Mouse (Mus musculus): ENCODE results near the gene Kcnk18. TPM values are rescaled to one million over a fixed set of nuclear protein-coding genes. Genes with fewer than 3 reads are reported as not detected.
A peak's percentile ranks its signal among the peaks of the same experiment; 100 is the strongest.

Gene Kcnk18
- polyA plus RNA-seq, 1 experiment from 2014 or later = not detected

DNA sequence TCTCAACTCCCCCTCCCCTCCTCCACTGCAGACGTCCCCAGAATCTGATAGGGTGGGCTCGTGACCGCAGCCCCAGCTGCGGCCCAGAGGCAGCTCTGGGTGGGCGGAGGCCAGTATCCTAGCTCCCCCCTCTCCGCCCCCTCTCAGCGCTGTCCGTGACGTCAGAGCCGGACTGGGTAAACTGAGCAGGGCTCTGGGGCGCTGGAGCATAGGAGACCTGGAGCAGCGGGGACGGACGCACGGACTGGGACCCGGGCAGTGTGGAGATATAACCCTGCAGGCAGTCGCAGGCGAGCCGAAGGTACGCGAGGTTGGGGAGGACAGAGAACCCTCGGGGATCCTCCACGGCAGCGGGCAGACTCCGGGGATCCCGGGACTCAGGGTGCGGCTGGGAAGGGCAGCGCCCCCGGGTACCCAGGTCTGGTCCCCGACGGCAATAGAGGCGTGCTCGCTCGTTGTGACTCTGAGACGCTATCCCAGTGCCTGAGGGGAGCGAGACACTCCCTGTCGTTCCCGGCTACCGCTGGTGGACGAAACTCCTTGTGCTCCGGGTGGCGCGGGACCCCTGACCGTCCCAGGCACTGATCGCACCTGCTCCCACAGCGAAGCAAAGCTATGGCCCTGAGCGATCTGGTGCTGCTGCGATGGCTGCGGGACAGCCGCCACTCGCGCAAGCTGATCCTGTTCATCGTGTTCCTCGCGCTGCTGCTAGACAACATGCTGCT lies 41.9 kb downstream of the Kcnk18 start, which contains the start of gene Slc18a2:
TSS of gene Slc18a2 (plus strand) at position 179 of the 725 bp plus-strand sequence.
- under 1% methylated on average over 55 of the region's 55 CpGs for WGBS (ENCODE audit: insufficient replicate concordance)
- peak; percentile 16 for DNase-seq
- H3K9me3 ChIP-seq (replicated peaks) = no peaks in the 10 kb centered on the region
- H3K27me3 ChIP-seq = peaks cover 35% of the 10 kb centered on the region
- H3K4me3 ChIP-seq (replicated peaks) = peak within 1 kb of the TSS; percentile 49
- peak within 1 kb of the TSS; percentile 51 for H3K9ac ChIP-seq
- H3K36me3 ChIP-seq = no peaks in the 10 kb centered on the region
- no peak within 1 kb of the TSS for H3K27ac ChIP-seq
- H3K4me1 ChIP-seq (replicated peaks) = peaks cover 19% of the 10 kb centered on the region
- peak within 1 kb of the TSS; percentile 74 for H3K4me2 ChIP-seq
- peak; percentile 71 for ATAC-seq (ENCODE audit: low read depth)

- WGBS (ENCODE audit: insufficient replicate concordance) = 7% methylated on average over 7 of the region's 7 CpGs
- Histone ChIP-seq H3K4me2 (peak overlapping the region; percentile 74), H3K4me3 (replicated peaks) (peak overlapping the region; percentile 49), H3K9ac (peak overlapping the region; percentile 51; the same call in 1 of the 2 replicates), H3K36me3 (no peaks in the 10 kb centered on the region), H3K4me1 (replicated peaks) (peaks cover 19% of the 10 kb centered on the region), H3K27me3 (peaks cover 35% of the 10 kb centered on the region), H3K27ac (no peak overlapping the region), H3K9me3 (replicated peaks) (no peaks in the 10 kb centered on the region)
- DNase-seq (peak; percentile 26), ATAC-seq (ENCODE audit: low read depth) (peak; percentile 51)
These were observed 42.6 kb downstream of the Kcnk18 start for GRCm38 (mm10) chr19:59261604-59262003.

DNA sequence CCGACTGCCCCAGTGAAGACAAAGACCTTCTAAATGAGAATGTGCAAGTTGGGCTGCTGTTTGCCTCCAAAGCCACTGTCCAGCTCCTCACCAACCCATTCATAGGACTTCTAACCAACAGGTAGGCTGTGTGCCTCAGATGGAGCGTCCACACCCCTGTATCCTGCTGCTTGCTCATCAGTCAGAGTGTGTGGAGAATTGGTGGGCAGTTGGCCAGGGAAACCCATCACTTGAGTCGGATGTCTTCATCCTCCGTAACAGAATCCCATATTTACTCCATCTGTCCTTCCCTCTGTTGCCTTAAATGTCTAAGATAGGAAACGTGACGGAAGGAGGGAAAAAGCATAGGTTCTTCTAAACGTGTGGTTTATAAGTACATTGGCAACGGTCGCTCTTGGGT lies 44.2 kb downstream of the Kcnk18 start:
- ATAC-seq (ENCODE audit: low read depth) = no peak
- no peak for DNase-seq
- H3K4me1 ChIP-seq (replicated peaks) = peaks cover 19% of the 10 kb centered on the region
- WGBS (ENCODE audit: insufficient replicate concordance) = 79% methylated on average over 9 of the region's 9 CpGs
- peaks cover 35% of the 10 kb centered on the region for H3K27me3 ChIP-seq
- H3K9ac ChIP-seq = no peak overlapping the region
- no peaks in the 10 kb centered on the region for H3K36me3 ChIP-seq
- H3K4me2 ChIP-seq = no peak overlapping the region
- H3K27ac ChIP-seq = no peak overlapping the region
- H3K4me3 ChIP-seq (replicated peaks) = no peak overlapping the region
- no peaks in the 10 kb centered on the region for H3K9me3 ChIP-seq (replicated peaks)

DNA sequence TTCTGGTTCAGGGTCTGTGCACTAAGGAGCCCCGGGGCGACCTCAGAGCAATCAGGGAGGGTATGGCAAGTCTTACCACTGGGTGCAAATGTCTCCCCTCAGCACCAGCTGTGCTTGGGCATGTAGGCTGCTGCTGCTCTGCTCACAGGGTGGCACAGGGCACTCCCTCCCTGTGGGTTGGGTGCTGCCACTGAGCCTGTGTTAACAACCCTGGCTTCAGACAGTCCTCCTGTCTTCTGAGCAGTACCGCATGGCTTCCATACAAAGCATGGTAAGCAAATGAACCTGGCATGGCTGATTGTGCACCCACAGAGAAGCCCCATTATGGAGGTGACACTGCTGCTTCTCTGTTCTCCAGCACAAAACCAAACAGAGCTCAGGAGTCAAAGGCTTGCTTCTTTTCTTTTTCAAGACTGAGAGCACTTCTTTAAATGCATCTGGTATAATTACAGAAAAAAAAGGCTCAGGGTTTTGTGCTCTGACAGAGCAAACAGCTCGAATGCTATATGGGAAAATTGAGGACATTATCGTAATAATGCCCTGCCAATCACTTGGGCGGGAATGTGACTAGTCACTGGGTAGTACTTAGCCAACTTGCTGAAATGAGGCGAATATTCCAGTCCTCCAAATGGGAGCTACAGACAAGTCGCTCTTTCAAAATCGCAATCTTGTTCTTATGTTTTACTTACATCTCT lies 46.0 kb downstream of the Kcnk18 start:
- ATAC-seq (ENCODE audit: low read depth) (no peak), DNase-seq (no peak)
- Histone ChIP-seq H3K9me3 (replicated peaks) (no peaks in the 10 kb centered on the region), H3K27ac (no peak overlapping the region), H3K4me2 (no peak overlapping the region), H3K27me3 (peaks cover 29% of the 10 kb centered on the region), H3K36me3 (no peaks in the 10 kb centered on the region), H3K9ac (no peak overlapping the region), H3K4me3 (replicated peaks) (no peak overlapping the region), H3K4me1 (replicated peaks) (peaks cover 19% of the 10 kb centered on the region)
- WGBS (ENCODE audit: insufficient replicate concordance) = 68% methylated on average over 9 of the region's 9 CpGs

DNA sequence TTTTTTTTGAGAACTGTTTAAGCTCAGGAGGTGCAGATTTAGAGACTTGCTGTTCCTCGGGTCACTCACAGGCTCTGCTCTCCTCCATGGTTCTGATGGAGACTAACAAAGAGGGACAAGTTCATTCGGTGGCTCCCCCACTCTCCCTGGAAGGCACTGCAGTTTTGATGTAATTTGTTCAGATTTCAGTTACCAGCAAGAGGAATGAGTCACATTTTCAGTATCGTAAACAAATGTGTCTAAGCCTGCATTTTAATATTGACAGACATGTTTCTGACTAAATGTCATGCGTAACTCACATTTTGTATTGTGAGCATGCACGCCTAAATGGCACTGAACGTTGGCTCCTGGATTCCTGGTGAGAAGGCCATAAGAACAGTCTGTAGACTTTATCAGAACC lies 46.9 kb downstream of the Kcnk18 start:
- 66% methylated on average over 6 of the region's 6 CpGs for WGBS (ENCODE audit: insufficient replicate concordance)

GRCm38 (mm10) chr19:59267417-59267963 lies 48.5 kb downstream of the Kcnk18 start:
- no peak overlapping the region for H3K9ac ChIP-seq
- no peak overlapping the region for H3K4me2 ChIP-seq
- no peaks in the 10 kb centered on the region for H3K36me3 ChIP-seq
- no peak overlapping the region for H3K4me3 ChIP-seq (replicated peaks)
- no peak for DNase-seq
- no peak overlapping the region for H3K27ac ChIP-seq
- H3K9me3 ChIP-seq (replicated peaks) = no peaks in the 10 kb centered on the region
- H3K4me1 ChIP-seq (replicated peaks) = no peaks in the 10 kb centered on the region
- no peak for ATAC-seq (ENCODE audit: low read depth)
- H3K27me3 ChIP-seq = peaks cover 8% of the 10 kb centered on the region; the same call in 1 of the 2 replicates
- WGBS (ENCODE audit: insufficient replicate concordance) = 30% methylated on average over 5 of the region's 5 CpGs

More for the DNA sequence above, 46.9 kb downstream of the Kcnk18 start:
- DNase-seq (no peak), ATAC-seq (ENCODE audit: low read depth) (no peak)
- no peak overlapping the region for H3K4me2 ChIP-seq
- H3K9ac ChIP-seq = no peak overlapping the region
- no peak overlapping the region for H3K4me3 ChIP-seq (replicated peaks)
- H3K4me1 ChIP-seq (replicated peaks) = peaks cover 11% of the 10 kb centered on the region
- H3K9me3 ChIP-seq (replicated peaks) = no peaks in the 10 kb centered on the region
- no peaks in the 10 kb centered on the region for H3K36me3 ChIP-seq
- peaks cover 20% of the 10 kb centered on the region for H3K27me3 ChIP-seq
- no peak overlapping the region for H3K27ac ChIP-seq

DNA sequence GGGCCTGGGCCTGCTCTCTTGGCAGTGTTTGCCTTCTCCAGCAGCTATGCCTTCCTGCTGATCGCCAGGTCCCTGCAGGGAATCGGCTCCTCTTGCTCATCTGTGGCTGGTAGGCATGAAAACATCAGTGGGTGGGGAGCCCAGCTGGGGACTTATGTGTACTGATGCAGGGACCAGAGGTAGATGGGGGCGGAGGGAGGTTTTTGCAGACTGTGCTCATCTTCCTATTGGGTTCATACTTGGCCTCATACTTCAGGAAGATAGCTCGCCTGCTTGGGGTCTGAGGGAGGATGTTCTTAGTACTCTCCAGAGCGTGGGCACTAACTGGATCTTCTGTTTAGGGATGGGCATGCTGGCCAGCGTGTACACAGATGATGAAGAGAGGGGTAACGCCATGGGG lies 54.2 kb downstream of the Kcnk18 start:
- WGBS (ENCODE audit: insufficient replicate concordance) = 67% methylated on average over 7 of the region's 7 CpGs
- no peaks in the 10 kb centered on the region for H3K36me3 ChIP-seq
- H3K4me2 ChIP-seq = no peak overlapping the region
- H3K4me3 ChIP-seq (replicated peaks) = no peak overlapping the region
- H3K27ac ChIP-seq = no peak overlapping the region
- no peaks in the 10 kb centered on the region for H3K9me3 ChIP-seq (replicated peaks)
- ATAC-seq (ENCODE audit: low read depth) (no peak), DNase-seq (no peak)
- H3K9ac ChIP-seq = no peak overlapping the region
- H3K4me1 ChIP-seq (replicated peaks) = no peaks in the 10 kb centered on the region
- H3K27me3 ChIP-seq = no peaks in the 10 kb centered on the region

- Histone ChIP-seq H3K27ac (no peak overlapping the region), H3K9me3 (replicated peaks) (no peaks in the 10 kb centered on the region), H3K27me3 (no peaks in the 10 kb centered on the region), H3K4me1 (replicated peaks) (no peaks in the 10 kb centered on the region), H3K36me3 (peaks cover 3% of the 10 kb centered on the region; the same call in 1 of the 2 replicates), H3K4me2 (no peak overlapping the region), H3K4me3 (replicated peaks) (no peak overlapping the region), H3K9ac (no peak overlapping the region)
- DNase-seq (no peak), ATAC-seq (ENCODE audit: low read depth) (no peak)
- WGBS (ENCODE audit: insufficient replicate concordance) = 75% methylated on average over 7 of the region's 7 CpGs
These were observed 57.3 kb downstream of the Kcnk18 start for GRCm38 (mm10) chr19:59276354-59276753.

DNA sequence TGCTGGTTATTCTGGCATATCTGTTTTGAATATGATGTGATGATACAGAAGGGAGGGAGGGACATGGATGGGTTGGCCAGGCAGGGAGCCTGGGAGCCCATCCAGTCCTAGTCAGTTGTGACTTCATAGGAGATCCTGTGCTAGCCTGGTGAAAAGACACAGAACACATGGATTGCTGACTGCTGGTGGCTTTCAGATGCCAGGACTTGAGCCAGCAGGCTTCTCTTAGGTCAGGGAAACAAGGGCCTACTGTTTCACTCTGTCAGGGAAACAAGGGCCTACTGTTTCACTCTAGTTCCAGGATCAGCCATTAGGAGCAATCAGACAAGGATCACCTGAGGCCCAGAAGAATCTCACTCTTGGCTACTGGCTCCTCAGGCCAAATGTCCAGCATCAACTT lies 61.8 kb downstream of the Kcnk18 start:
- H3K27ac ChIP-seq = no peak overlapping the region

DNA sequence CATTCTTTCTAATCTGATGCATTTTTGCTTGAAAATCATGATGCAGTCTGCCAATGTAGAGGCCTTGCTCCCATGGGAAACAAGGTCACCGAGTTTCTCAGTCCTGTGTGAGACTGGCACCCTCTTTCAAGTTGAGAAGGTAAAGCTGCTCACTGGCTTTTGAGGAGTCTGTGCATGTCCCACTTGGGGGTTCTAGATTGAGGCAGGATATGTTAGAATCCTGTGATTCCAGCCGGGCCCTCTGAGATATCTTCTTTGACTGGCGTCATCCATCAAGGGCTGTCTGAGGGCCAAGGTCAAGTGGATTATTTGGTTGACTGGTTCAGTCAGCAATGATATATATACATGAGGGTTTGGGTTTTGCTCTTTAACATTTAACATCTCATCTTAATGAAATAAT lies 63.0 kb downstream of the Kcnk18 start:
- Histone ChIP-seq H3K27me3 (no peaks in the 10 kb centered on the region), H3K4me3 (replicated peaks) (no peak overlapping the region), H3K27ac (no peak overlapping the region), H3K4me1 (replicated peaks) (no peaks in the 10 kb centered on the region), H3K36me3 (peaks cover 3% of the 10 kb centered on the region), H3K9me3 (replicated peaks) (no peaks in the 10 kb centered on the region), H3K9ac (no peak overlapping the region), H3K4me2 (no peak overlapping the region)
- 84% methylated on average over 3 of the region's 3 CpGs for WGBS (ENCODE audit: insufficient replicate concordance)
- ATAC-seq (ENCODE audit: low read depth) = no peak
- DNase-seq = no peak

More for the DNA sequence above, 61.8 kb downstream of the Kcnk18 start:
- Histone ChIP-seq H3K9me3 (replicated peaks) (no peaks in the 10 kb centered on the region), H3K4me1 (replicated peaks) (no peaks in the 10 kb centered on the region), H3K4me2 (no peak overlapping the region), H3K36me3 (peaks cover 3% of the 10 kb centered on the region; the same call in 1 of the 2 replicates), H3K4me3 (replicated peaks) (no peak overlapping the region), H3K27me3 (no peaks in the 10 kb centered on the region), H3K9ac (no peak overlapping the region)
- ATAC-seq (ENCODE audit: low read depth) = no peak
- DNase-seq = no peak

Measured in liver, embryonic 13.5 days (tissue).